Mouse (Mus musculus) cerebellum, postnatal 25 days (tissue): ENCODE data around the gene Fem1a.

Experiments
- DNase-seq, 2 experiments: peaks; one replicate each; pipeline ENCODE4 v3.0.0; 2021; ENCODE audit warnings: mixed read lengths in 2 of 2

Gene Fem1a

GRCm38 (mm10) chr17:56256239-56256881 lies at the start of gene Fem1a:
Gene Fem1a (plus strand): TSS chr17:56256810.
- DNase-seq, result peak; percentile 92

- DNase-seq, result no peak
These were observed 49.5 kb upstream of the Fem1a start for GRCm38 (mm10) chr17:56206986-56207674.

DNA sequence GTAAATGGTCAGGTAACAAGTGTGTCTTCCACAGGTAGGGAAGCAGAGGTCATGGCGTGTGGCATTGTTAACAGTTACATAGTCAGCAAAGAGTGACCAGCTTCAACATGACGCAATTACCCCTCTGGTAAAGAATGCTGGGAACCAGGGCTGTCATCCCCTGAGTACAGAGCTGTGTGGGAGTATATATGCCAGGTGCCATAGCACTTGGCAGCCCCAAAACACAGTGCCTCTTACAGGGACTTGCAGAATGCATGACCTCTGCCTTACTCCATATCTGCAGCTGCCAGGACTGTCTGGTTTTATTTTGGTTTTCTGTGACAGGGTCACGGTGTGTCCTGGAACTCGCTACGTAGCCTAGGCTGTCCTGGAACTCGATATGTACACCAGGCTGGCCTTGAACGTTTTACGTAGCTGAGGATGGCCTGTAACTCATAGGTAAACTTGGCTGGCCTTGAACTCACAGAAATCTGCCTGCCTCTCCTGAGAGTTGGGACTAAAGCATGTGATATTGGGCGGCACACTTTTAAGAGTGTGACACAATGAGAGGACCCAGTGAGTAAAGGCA lies 48.6 kb upstream of the Fem1a start:
- DNase-seq, result no peak

DNA sequence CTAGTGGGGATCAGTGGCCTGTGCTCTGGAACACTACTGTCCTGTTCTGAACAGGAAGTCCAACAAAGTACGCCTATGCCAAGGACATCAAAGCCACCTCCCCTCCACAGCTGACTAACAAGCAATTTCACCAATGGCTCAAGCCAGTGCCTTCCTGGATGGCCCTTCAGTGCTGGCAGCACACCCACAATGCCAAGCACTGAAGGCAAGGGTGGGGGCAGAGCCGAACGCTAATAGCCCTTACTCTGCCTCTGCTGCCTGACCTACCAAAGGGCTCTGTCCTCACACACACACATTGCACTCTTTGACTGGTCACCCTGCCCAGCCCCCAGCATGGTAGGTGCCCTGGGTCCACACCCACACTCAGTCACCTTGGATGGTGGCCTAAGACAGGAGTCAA lies 47.8 kb upstream of the Fem1a start:
- no peak for DNase-seq

DNA sequence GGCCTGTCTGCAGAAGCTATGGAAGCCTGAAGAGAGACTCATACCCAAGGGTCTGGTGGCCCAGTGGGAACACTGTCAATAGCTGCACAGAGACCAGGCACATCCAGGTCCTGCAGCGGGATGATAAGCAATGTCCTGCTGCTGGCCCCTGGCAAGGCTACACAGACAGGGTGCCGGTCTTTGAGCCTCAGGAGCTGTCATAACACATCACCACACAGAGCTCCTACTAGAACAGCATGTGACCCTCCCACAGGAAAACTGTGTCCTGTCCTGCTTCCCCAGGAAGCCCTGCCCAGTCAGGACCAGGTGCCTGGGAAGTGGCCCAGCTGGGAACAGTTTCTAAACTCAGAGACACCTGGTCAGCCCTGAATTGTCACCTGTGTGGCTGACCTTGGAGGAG lies 45.5 kb upstream of the Fem1a start:
- DNase-seq, result no peak

GRCm38 (mm10) chr17:56212676-56213075 lies 43.9 kb upstream of the Fem1a start:
- DNase-seq, result no peak

- DNase-seq, result no peak
These were observed 42.4 kb upstream of the Fem1a start for GRCm38 (mm10) chr17:56214229-56214628.

GRCm38 (mm10) chr17:56217670-56218069 lies 38.9 kb upstream of the Fem1a start:
- DNase-seq, result peak in 1 of 2 experiments; percentile 41

DNA sequence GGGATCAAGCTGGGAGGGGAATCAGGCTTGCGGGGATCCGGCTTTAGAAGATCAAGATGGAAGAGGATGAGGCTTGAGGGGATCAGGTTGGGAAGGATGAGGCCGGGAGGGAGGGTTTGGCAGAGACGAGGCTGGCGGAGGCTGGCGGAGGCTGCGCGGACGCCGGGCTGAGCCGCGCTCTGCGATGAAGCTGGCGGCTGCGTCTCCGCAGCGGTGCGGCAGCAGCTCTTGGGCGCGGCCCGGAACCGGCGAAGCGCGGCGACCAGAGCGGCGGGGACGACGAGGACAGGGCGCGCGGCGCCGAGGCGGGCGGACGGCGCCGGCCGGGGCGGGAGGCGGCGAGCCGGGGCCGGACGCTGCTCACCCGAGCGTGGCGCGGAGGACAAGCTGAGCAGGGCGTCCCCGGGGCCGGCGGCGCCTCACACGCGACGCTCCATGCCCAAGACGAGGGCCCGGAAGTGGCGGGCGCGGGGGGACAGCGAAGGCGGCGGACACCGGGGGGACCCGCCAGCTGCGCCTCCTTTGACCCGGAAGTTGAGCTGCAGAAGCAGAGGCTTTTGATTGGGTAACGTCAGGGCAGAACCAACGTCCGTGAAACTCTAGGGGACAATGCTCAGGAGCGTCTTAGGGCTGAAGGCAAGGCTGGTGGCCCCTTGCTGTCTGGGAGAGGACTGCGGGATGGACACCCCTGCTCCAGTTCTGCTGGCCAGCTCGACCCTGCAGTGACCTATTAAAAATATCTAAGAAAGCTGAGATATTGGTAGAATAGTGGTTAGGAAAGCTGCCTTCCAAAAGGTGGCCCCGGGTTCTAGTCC lies 38.0 kb upstream of the Fem1a start, which contains the start of gene Dpp9:
TSS of gene Dpp9 (minus strand) at position 529 of the 815 bp plus-strand sequence.
- DNase-seq, result peak; percentile 91 to 92

DNA sequence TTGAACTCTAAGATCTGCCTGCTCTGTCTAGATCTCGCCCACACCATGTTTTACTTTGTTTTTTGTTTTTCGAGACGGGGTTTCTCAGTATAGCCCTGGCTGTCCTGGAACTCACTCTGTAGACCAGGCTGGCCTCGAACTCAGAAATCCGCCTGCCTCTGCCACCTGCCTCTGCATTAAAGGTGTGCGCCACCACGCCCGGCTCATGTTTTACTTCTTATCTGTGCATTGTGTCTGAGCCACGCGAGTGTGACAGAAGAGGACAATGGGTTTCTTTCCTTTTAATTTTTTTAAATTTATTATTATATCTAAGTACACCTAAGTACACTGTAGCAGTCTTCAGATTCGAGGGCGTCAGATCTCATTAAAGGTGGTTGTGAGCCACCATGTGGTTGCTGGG lies 37.4 kb upstream of the Fem1a start:
- no peak for DNase-seq

DNA sequence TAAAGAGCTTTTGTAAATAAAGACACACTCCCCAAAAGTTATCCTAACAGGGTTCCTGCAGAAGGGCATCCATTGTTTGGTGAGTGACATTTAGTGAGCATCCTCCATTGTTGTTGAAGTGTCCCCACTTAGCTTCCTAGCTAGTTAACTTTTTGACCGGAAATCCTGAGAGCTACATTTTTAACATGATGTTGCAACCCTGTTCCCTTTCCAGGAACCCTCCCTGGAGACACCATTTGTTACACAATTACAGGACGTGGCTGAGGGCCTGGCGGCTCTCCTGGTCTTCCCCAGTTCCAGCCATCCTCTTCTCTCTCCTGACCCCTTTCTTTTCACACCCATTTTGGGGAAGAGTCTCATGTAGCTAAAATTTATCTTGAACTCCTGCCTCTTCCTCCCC lies 36.8 kb upstream of the Fem1a start:
- DNase-seq, result no peak

- DNase-seq, result no peak
These were observed 31.7 kb upstream of the Fem1a start for GRCm38 (mm10) chr17:56224916-56225315.

GRCm38 (mm10) chr17:56226566-56226965 lies 30.0 kb upstream of the Fem1a start:
- DNase-seq, result no peak

DNA sequence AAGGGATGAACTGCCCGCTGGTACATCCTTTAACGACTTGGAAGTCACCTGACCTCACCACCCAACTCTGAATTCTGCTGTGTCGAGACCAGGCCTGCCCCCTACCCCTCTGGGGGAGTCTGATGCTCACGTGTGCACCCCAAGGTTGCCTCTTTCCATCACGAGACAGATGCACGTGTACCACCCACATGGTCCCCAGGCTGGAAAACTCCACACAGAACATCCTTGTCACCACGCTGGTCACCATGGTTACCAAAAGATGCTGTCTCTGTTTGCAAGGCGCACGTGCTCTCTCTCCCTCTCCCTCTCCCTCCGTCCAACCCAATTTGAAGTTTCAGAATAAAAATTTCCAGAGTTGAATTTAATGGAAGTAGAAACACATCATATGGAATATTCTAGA lies 26.7 kb upstream of the Fem1a start:
- no peak for DNase-seq

DNA sequence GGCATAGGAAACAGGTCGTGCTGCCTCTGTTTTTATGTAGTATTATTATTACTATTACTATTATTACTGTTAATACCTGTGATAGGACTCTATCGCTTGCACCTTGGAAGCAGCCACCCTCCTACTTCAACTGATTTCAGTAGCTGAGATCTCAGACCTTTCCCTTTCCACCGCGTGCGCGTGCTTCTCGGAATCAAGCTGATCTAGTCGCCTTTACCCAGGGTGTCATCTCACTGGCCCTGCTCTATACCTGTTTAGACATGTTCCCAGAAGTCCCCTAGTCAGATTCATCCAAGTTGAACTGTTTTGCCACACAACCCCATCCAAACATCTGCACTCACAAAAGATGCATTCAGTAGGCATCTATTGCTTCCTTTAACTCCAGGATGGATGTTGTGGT lies 23.2 kb upstream of the Fem1a start:
- peak in 1 of 2 experiments; percentile 38 for DNase-seq

GRCm38 (mm10) chr17:56233818-56234469 lies 22.7 kb upstream of the Fem1a start:
- peak; percentile 89 to 95 for DNase-seq

DNA sequence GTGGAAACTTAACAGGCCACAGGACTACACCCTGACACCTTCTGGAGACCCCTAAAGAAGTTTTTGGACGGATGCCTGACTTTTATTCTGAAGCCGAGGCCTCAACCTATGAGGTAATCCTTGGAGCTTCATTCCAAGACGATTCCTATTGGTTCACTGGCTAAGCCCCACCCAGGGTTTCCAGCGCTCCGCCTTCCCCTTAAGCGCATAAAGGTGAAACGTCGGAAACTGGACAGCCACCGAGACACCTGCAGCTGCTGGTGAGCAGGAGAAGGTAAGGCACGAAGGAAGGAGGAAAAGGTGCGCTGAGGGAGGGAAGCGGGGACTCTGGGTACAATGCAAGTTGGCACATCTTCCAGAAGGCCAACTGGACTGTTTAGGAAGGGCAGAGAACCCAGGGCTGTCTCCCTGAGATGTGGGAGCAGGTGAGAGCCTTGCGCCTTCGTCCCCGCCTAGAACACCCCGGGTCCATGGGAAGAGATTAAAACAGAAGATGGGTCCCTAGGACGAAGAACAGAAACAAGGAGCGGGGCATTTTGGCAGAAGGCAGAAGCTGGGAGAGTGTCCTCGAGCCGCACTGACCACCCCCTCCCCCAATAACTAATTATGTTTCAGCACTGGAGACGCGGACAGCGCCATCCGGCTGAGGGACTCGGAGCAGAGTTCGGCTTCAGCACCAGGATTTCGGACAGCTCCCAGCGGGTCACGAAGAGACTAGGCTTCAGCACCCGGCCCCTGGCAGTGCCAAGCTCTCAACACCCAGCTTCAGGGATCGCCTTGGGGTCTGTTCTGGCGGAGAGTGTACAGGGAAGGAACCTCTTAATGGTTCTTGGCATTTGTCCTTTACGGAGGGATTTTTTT lies 14.8 kb upstream of the Fem1a start:
- DNase-seq, result peak; percentile 91

GRCm38 (mm10) chr17:56245608-56246007 lies 11.0 kb upstream of the Fem1a start:
- no peak for DNase-seq

DNA sequence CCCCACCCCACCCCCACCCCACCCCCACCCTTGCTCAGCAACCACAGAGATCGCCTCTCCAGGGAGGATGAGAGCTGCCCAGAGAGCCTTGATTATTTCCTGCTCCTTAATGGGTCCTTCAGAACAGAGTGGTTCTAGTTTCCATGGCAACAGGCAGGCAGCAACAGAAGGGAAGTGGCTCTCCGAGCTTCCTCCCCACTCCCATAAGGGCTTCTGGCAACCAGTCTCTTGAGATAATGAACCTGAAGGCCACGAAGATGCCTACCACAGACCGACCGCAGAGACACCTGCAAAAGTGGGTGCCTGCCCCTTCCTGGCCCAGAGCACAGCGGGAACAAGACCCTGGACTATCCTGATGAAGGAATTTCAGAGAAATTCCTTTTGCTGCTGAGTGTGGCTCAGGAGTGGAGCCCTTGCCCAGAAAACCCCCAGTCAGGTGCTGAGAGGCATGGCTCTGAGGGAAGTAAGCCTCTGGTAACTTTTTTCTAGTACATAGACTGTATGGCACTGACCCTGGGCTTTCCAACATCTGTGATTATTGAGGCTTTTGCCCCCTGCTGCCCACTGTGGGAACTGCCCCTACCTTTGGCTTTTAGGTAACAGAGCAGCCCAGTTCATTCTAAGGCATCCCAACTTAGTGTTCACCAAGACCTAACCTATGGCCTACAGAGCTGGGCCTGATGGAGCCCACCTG lies 5.3 kb upstream of the Fem1a start:
- DNase-seq, result peak; percentile 71 to 85

GRCm38 (mm10) chr17:56254695-56255094 lies 1.9 kb upstream of the Fem1a start:
- peak in 1 of 2 experiments; percentile 27 for DNase-seq

- peak in 1 of 2 experiments; percentile 71 for DNase-seq
These were observed 1.2 kb upstream of the Fem1a start for GRCm38 (mm10) chr17:56255429-56255828.
